9 mouse cellular contexts compared by ENCODE assay signal in the genomic region with DNA sequence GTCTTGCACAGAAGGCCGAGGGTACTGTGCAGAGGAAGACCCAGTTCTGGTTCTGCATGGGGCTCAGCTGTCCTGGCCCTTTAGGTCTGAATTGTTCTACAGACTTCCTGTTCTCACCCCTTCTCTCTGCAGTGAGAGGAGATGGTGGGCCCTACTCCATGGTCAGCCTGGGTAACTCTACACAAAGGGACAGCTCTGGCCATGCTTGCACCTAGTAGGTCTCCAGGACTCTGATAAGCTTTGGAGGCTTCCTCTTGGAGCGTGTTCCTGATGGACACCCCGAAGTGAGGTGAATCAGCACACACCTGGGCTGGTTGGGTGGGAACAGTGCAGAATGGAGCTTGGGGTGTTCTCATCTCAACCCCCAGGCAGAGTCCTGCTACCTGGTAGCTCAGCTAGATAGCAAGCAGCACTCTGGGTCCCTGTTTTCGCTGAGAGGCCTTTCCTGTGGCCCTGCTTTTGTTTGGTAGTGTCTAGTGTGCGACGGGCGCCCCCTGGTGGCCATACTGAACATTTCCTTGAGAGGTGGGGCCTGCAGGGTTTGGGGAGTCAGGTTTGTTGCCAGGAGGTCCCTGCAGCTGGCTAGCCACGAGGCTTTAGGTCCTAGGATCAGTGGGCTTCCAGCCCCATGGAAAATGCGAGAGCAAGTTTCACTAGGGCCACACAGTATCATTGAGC. TPM values are rescaled to one million over a fixed set of nuclear protein-coding genes. Genes with fewer than 3 reads are reported as not detected.
DNase-seq lines count a peak whose midpoint lies in the region; ATAC-seq lines count a peak whose summit lies in the region.
"Had no signal": no experiment of that assay in that cellular context is flagged by ENCODE, and none has a peak within 500 bp of the region (broad histone marks: within the 10 kb centered on the region; RNA-seq: fewer than 3 reads in every experiment).

No protein-coding gene starts in this region.

- ATAC-seq in CD4-positive, CD25-positive, alpha-beta regulatory T cell, adult 4 months = peak; percentile 94
- peak; percentile 54 for ATAC-seq in heart, embryonic 15.5 days (replicated peaks; ENCODE audit: insufficient number of reproducible peaks, insufficient read depth, low FRiP score, low read depth)
- peak; percentile 61 for ATAC-seq in liver, embryonic 11.5 days (replicated peaks; ENCODE audit: low FRiP score)
- peak; percentile 70 for ATAC-seq in stomach, embryonic 14.5 days (ENCODE audit: insufficient number of reproducible peaks, insufficient read depth, low FRiP score, low read depth)

- peaks cover 37% of the 10 kb centered on the region for H3K4me1 ChIP-seq in heart, embryonic 15.5 days (replicated peaks)
- 0 out of 2 replicates have a peak, but pooled peaks cover 12% of the 10 kb centered on the region for H3K4me1 ChIP-seq in liver, embryonic 11.5 days (replicated peaks; ENCODE audit: control insufficient read depth, insufficient read depth, low read length)
- peaks cover 9% of the 10 kb centered on the region; the same call in 1 of the 2 replicates for H3K4me1 ChIP-seq in stomach, embryonic 14.5 days (ENCODE audit: control insufficient read depth, insufficient read depth, low read length)

- H3K9ac ChIP-seq in heart, embryonic 15.5 days = no peak overlapping the region
- peak overlapping the region; percentile 12; the same call in 1 of the 2 replicates for H3K9ac ChIP-seq in liver, embryonic 11.5 days (ENCODE audit: low read depth, low read length)
- no peak overlapping the region for H3K9ac ChIP-seq in stomach, embryonic 14.5 days (replicated peaks; ENCODE audit: low read depth, low read length)

- no peak overlapping the region for H3K4me3 ChIP-seq in heart, embryonic 15.5 days
- H3K4me3 ChIP-seq in liver, embryonic 11.5 days (ENCODE audit: low read depth, low read length) = no peak overlapping the region
- no peak overlapping the region for H3K4me3 ChIP-seq in stomach, embryonic 14.5 days (ENCODE audit: low read depth, low read length)
- H3K4me3 ChIP-seq: erythroblast, embryonic 14.5 days had no signal

- H3K4me2 ChIP-seq in heart, embryonic 15.5 days = no peak overlapping the region
- no peak overlapping the region for H3K4me2 ChIP-seq in liver, embryonic 11.5 days
- H3K4me2 ChIP-seq in stomach, embryonic 14.5 days (replicated peaks; ENCODE audit: low read depth, low read length) = no peak overlapping the region

- 22% methylated on average over 9 of the region's 9 CpGs for WGBS in heart, embryonic 15.5 days
- WGBS in liver, embryonic 11.5 days = 25% methylated on average over 9 of the region's 9 CpGs
- WGBS in stomach, embryonic 14.5 days = 28% methylated on average over 9 of the region's 9 CpGs

- H3K27me3 ChIP-seq in heart, embryonic 15.5 days = no peaks in the 10 kb centered on the region
- H3K27me3 ChIP-seq in liver, embryonic 11.5 days (replicated peaks; ENCODE audit: control insufficient read depth, insufficient read depth, low read length) = no peaks in the 10 kb centered on the region
- H3K27me3 ChIP-seq in stomach, embryonic 14.5 days (ENCODE audit: control insufficient read depth, insufficient read depth, low read length) = no peaks in the 10 kb centered on the region

- DNase-seq in brain, embryonic 18.5 days (ENCODE audit: low read depth, low spot score) = peak; percentile 20
- peak; percentile 29 for DNase-seq in fibroblast of lung, adult 2 months (ENCODE audit: low read depth)
- peak; percentile 87 for DNase-seq in kidney, postnatal 10 days
- peak; percentile 79 for DNase-seq in liver, embryonic 11.5 days (ENCODE audit: low spot score)
- DNase-seq in neural tube, embryonic 10.5 days (ENCODE audit: extremely low spot score, low spot score) = peak; percentile 91

- no peaks in the 10 kb centered on the region for H3K9me3 ChIP-seq in heart, embryonic 15.5 days (replicated peaks)
- no peaks in the 10 kb centered on the region for H3K9me3 ChIP-seq in liver, embryonic 11.5 days (ENCODE audit: control insufficient read depth, low read length)
- no peaks in the 10 kb centered on the region for H3K9me3 ChIP-seq in stomach, embryonic 14.5 days (ENCODE audit: control insufficient read depth, low read depth, low read length)

- no peak overlapping the region for H3K27ac ChIP-seq in heart, embryonic 15.5 days
- no peak overlapping the region for H3K27ac ChIP-seq in liver, embryonic 11.5 days (ENCODE audit: low read depth, low read length)
- no peak overlapping the region for H3K27ac ChIP-seq in stomach, embryonic 14.5 days (ENCODE audit: low read length)

- no peaks in the 10 kb centered on the region for H3K36me3 ChIP-seq in heart, embryonic 15.5 days
- no peaks in the 10 kb centered on the region for H3K36me3 ChIP-seq in liver, embryonic 11.5 days (ENCODE audit: control insufficient read depth, insufficient read depth, low read length)
- no peaks in the 10 kb centered on the region for H3K36me3 ChIP-seq in stomach, embryonic 14.5 days (ENCODE audit: control insufficient read depth, insufficient read depth, low read length)

RNA-seq across cellular contexts. Expression of a gene that starts 12.5 kb away (rescaled TPM):
- polyA plus RNA-seq in CD4-positive, CD25-positive, alpha-beta regulatory T cell, adult 4 months (2017; shearing (Covaris generic)) = not detected
- 5.3 and 7.9 TPM in 2 replicates for polyA plus RNA-seq in heart, embryonic 15.5 days (2015; fragmentation: Nextera tagmentation; extraction: Ambion mirVana)
- 7.6 and 7.7 TPM in 2 replicates for polyA plus RNA-seq in liver, embryonic 11.5 days (2014; fragmentation: Nextera tagmentation; extraction: Ambion mirVana)
- polyA plus RNA-seq in stomach, embryonic 14.5 days (2014; fragmentation: Nextera tagmentation; extraction: Ambion mirVana) = 4.9 and 5.4 TPM in 2 replicates
- polyA plus RNA-seq: erythroblast, embryonic 14.5 days had no signal

RNA-seq across cellular contexts. Expression of a gene that starts 57.3 kb away (rescaled TPM):
- polyA plus RNA-seq in CD4-positive, CD25-positive, alpha-beta regulatory T cell, adult 4 months (2017; shearing (Covaris generic)) = not detected
- polyA plus RNA-seq in heart, embryonic 15.5 days (2015; fragmentation: Nextera tagmentation; extraction: Ambion mirVana) = 0.06 and 0.28 TPM in 2 replicates
- polyA plus RNA-seq in liver, embryonic 11.5 days (2014; fragmentation: Nextera tagmentation; extraction: Ambion mirVana) = 0.10 and 0.16 TPM in 2 replicates
- 3.1 TPM in 2 replicates for polyA plus RNA-seq in stomach, embryonic 14.5 days (2014; fragmentation: Nextera tagmentation; extraction: Ambion mirVana)
- polyA plus RNA-seq: erythroblast, embryonic 14.5 days had no signal

Comparison
In these comparisons a context has a peak if more than half of its experiments do, and no peak if none do; other contexts are left out.
1. DNase-seq: peak in every context shown above with its lines; median percentile 91 in neural tube, embryonic 10.5 days; 87 in kidney, postnatal 10 days; 79 in liver, embryonic 11.5 days; 29 in fibroblast of lung, adult 2 months; 20 in brain, embryonic 18.5 days.